Mouse (Mus musculus): ENCODE data around the gene Cdk5rap3.

GRCm38 (mm10) chr11:96941989-96942590 lies 25.8 kb upstream of the Cdk5rap3 start:
- TF ChIP-seq EP300 (IDR thresholded peaks at IDR 0.05; ENCODE audit: low read depth) (no peak), CTCF (IDR thresholded peaks at IDR 0.05; ENCODE audit: low read depth) (no peak)
